Mouse (Mus musculus) neural tube, embryonic 15.5 days (tissue): ENCODE results near the gene Perp. TPM values are rescaled to one million over a fixed set of nuclear protein-coding genes. Genes with fewer than 3 reads are reported as not detected.

Experiments
- ATAC-seq: fragments of 200-750 bp; cut with Nextera tagmentation; 2 replicates; pipeline ENCODE4 v1.8.0; 2017; ENCODE audit warnings: mild to moderate bottlenecking, moderate TSS enrichment, moderate library complexity; ENCODE audit not compliant: low FRiP score
- H3K27ac ChIP-seq: fragments of 300-500 bp; sonication (generic); replicated peaks from 2 replicates; pipeline ENCODE4 v1.5.1; 2015; ENCODE audit warnings: mild to moderate bottlenecking, inconsistent platforms
- H3K27me3 ChIP-seq: fragments of 300-500 bp; sonication (generic); replicated peaks from 2 replicates; pipeline ENCODE4 v1.6.1; 2015; ENCODE audit warnings: inconsistent platforms
- H3K36me3 ChIP-seq: fragments of 300-500 bp; sonication (generic); 2 replicates; pipeline ENCODE4 v1.6.1; 2015; ENCODE audit warnings: inconsistent platforms
- H3K4me1 ChIP-seq: fragments of 300-500 bp; sonication (generic); 2 replicates; pipeline ENCODE4 v1.6.1; 2015; ENCODE audit warnings: inconsistent platforms
- H3K4me2 ChIP-seq: fragments of 300-500 bp; sonication (generic); 2 replicates; pipeline ENCODE4 v1.6.1; 2015; ENCODE audit warnings: inconsistent platforms, mild to moderate bottlenecking, moderate library complexity
- H3K4me3 ChIP-seq: fragments of 300-500 bp; sonication (generic); replicated peaks from 2 replicates; pipeline ENCODE4 v1.5.1; 2015; ENCODE audit warnings: mild to moderate bottlenecking, inconsistent platforms
- H3K9ac ChIP-seq: fragments of 300-500 bp; sonication (generic); replicated peaks from 2 replicates; pipeline ENCODE4 v1.6.1; 2015; ENCODE audit warnings: mild to moderate bottlenecking, inconsistent platforms
- H3K9me3 ChIP-seq: fragments of 300-500 bp; sonication (generic); replicated peaks from 2 replicates; pipeline ENCODE4 v1.6.1; 2016; ENCODE audit warnings: inconsistent platforms
- WGBS: fragments of 180-500 bp; shearing (Covaris S2); methylation state at CpG from one replicate; pipeline ENCODE4 v1.1.7; 2015; ENCODE audit warnings: mixed read lengths; 5-methylcytosine and 5-hydroxymethylcytosine counted together
- polyA plus RNA-seq: library from polyadenylated mRNA; unstranded; fragments of >200 nt; fragmentation: Nextera tagmentation; extraction: Ambion mirVana; gene quantifications from 2 replicates; pipeline ENCODE4 v1.2.1, GENCODE M21; 2015

The Perp gene
- polyA plus RNA-seq, 1 experiment from 2014 or later: 9.0 TPM

DNA sequence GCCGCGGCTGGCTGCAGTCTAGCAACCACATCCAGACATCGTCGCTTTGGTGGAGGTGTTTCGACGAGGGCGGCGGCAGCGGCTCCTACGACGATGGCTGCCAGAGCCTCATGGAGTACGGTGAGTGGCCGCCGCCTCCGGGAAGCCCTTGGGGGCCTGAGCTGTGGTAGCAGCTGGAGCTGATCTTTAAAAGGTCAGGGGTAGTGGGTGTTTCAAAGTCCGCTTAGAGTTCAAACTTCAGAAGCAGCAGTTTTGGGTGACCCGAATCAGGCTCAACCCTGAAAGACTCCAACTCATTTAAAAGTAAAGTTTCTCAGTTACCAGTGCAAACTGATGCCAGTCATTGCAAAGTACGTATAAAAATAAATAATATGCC lies 455 bp downstream of the Perp start:
- 6% methylated on average over 18 of the region's 18 CpGs for WGBS

DNA sequence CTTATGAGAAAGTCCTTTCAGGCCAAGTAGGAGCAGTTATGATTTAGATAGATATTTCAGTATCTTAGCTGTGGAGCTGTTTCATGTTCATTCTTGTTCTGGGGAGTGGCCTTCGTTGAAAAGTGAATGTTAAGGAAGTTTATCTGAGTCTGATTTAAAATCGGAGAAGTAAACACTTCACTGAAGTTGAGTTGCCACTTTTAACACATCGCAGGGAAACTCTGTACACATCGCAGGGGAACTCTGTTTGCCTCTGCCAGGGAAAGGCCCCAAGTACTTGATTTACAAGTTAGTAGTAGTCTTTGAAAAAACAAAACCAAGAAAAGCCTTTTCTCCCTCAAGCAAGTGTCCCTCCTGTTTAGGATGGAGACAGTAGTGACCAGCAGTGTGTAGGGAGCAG lies 891 bp downstream of the Perp start:
- Histone ChIP-seq H3K9me3 (no peaks in the 10 kb centered on the region), H3K36me3 (no peaks in the 10 kb centered on the region), H3K27me3 (peaks cover 37% of the 10 kb centered on the region), H3K9ac (no peak overlapping the region), H3K4me1 (peaks cover 8% of the 10 kb centered on the region; the same call in 1 of the 2 replicates), H3K27ac (no peak overlapping the region), H3K4me2 (0 out of 2 replicates have a peak overlapping the region, but pooled peaks have one; percentile 91), H3K4me3 (no peak overlapping the region)
- WGBS: 55% methylated on average over 4 of the region's 4 CpGs
- no peak for ATAC-seq

More for the DNA sequence above, 455 bp downstream of the Perp start:
- Histone ChIP-seq H3K4me2 (peak overlapping the region; percentile 91), H3K36me3 (no peaks in the 10 kb centered on the region), H3K27ac (no peak overlapping the region), H3K4me3 (peak overlapping the region; percentile 54), H3K9ac (peak overlapping the region; percentile 45), H3K4me1 (peaks cover 8% of the 10 kb centered on the region; the same call in 1 of the 2 replicates), H3K27me3 (peaks cover 37% of the 10 kb centered on the region), H3K9me3 (no peaks in the 10 kb centered on the region)
- ATAC-seq: no peak

DNA sequence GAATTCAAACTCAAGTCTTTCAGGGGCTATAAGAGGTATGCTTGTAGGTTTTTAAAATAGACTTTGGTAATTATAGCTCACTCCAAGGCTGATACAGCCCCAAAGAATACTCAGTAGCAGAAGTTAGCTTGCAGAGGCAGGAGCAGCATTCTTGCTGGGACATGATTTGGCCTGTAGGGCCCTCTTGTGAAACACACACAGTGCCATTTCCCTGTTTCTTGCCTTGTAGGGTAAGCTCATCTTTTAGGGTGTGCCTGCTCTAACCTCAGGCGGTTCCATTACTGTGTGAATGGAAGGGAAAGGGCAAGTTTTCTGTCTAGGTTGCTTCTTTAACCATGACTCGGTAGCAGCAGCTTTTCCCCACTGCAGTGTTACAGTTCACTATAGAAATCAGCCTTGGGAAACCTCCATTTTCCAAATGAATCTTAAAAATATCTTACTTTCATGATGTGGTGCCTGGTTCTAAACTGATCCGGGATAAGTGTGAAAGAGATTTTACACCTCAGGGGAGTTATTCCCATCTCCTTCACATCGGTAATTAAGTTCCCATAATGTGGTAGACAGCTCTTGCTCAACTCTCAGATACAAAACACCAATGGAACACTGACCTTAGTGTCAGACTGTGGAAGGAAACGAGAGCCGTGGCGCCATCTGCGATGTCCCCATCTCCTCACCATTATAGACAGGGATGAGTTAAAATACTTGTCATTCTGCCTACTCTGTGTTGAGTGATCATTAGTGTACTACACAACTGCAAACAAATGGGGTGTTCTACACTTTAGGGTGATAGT lies 1.8 kb downstream of the Perp start:
- no peak overlapping the region for H3K4me2 ChIP-seq
- no peak for ATAC-seq
- WGBS: 80% methylated on average over 8 of the region's 8 CpGs
- H3K4me3 ChIP-seq: no peak overlapping the region
- H3K9ac ChIP-seq: no peak overlapping the region
- H3K36me3 ChIP-seq: no peaks in the 10 kb centered on the region
- H3K4me1 ChIP-seq: peaks cover 8% of the 10 kb centered on the region; the same call in 1 of the 2 replicates
- peaks cover 37% of the 10 kb centered on the region for H3K27me3 ChIP-seq
- no peak overlapping the region for H3K27ac ChIP-seq
- no peaks in the 10 kb centered on the region for H3K9me3 ChIP-seq

DNA sequence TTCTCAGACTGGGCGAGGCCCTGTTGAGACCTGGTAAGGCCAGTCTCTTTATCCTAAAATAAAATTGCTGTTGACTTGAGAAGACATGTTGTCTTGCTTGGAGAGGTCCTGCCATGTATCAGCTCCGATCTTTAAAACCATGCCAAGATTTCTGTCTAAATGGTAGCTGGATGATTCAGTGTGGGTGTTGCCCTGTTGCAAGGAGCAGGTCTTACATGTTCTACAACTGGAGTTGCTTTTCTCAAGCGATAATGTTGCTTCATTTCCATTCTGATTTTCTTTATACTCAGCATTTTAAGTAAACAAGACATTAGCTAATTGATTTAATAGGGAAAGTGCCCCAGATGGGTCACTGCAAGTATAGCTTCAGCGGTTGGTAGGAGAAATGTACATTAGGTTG lies 5.4 kb downstream of the Perp start:
- Histone ChIP-seq H3K9me3 (no peaks in the 10 kb centered on the region), H3K27ac (no peak overlapping the region), H3K27me3 (peaks cover 20% of the 10 kb centered on the region), H3K36me3 (no peaks in the 10 kb centered on the region), H3K4me1 (peaks cover 2% of the 10 kb centered on the region; the same call in 1 of the 2 replicates), H3K4me3 (no peak overlapping the region), H3K4me2 (no peak overlapping the region), H3K9ac (no peak overlapping the region)
- 89% methylated on average over 4 of the region's 4 CpGs for WGBS
- ATAC-seq: no peak

DNA sequence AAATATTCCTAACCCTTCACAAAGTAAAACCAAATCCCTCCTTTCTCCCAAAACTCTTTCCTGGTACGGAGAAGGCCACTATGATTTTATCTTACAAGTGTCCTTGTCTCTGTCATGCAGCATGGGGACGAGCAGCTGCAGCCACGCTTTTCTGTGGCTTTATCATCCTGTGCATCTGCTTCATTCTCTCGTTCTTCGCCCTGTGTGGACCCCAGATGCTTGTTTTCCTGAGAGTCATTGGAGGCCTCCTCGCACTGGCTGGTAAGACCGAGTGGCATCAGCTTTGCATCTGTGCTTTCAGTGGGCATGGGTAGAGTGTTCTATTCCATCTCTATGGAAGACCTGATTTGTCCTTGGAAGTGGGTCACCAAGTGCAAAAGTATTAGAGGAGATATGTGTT lies 8.6 kb downstream of the Perp start:
- no peak for ATAC-seq
- no peaks in the 10 kb centered on the region for H3K9me3 ChIP-seq
- H3K9ac ChIP-seq: no peak overlapping the region
- no peaks in the 10 kb centered on the region for H3K4me1 ChIP-seq
- H3K36me3 ChIP-seq: no peaks in the 10 kb centered on the region
- WGBS: 93% methylated on average over 7 of the region's 7 CpGs
- H3K27ac ChIP-seq: no peak overlapping the region
- H3K4me3 ChIP-seq: no peak overlapping the region
- H3K4me2 ChIP-seq: no peak overlapping the region
- no peaks in the 10 kb centered on the region for H3K27me3 ChIP-seq

DNA sequence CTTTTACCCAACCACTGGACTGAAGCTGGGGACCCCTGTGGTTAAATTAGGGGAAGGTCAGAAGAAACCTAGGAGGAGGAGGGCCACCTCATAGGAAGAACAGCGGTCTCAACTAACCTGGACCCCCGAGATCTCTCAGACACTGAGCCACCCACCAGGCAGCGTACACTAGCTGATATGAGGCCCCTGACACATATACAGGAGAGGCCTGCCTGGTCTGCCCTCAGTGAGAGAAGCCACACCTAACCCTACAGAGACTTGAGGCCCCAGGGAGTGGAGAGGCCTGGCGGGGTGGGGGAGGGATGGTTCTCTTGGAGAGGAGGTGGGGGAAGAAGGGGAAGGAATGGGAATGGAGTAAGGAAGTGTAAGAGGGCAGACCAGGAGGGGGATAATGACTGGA lies 12.4 kb downstream of the Perp start:
- no peaks in the 10 kb centered on the region for H3K36me3 ChIP-seq
- no peaks in the 10 kb centered on the region for H3K4me1 ChIP-seq
- no peak for ATAC-seq
- H3K9me3 ChIP-seq: no peaks in the 10 kb centered on the region
- H3K27ac ChIP-seq: no peak overlapping the region
- no peak overlapping the region for H3K4me2 ChIP-seq
- 82% methylated on average over 4 of the region's 4 CpGs for WGBS
- H3K9ac ChIP-seq: no peak overlapping the region
- H3K27me3 ChIP-seq: no peaks in the 10 kb centered on the region
- H3K4me3 ChIP-seq: no peak overlapping the region

DNA sequence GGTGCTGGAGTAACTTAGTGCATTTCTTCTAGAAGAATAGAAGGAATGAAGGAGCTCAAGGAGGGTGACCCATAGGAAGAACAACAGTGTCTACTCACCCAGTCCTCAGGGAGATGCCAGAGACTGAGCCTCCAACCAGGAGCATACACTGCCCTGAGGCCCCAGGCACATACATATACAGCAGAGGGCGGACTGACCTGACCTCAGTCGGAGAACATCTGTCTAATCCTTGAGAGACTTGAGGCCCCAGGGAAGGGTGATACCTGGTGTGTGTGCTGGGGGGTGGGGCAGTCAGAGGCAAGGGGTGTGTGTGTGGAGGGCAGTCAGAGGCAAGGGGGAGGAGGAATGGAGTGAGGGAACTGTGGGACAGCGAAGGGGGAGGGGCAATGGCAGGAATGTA lies 14.8 kb downstream of the Perp start:
- H3K4me2 ChIP-seq: no peak overlapping the region
- no peak overlapping the region for H3K27ac ChIP-seq
- H3K4me1 ChIP-seq: no peaks in the 10 kb centered on the region
- WGBS: 78% methylated on average over 3 of the region's 3 CpGs
- H3K9ac ChIP-seq: no peak overlapping the region
- no peaks in the 10 kb centered on the region for H3K27me3 ChIP-seq
- ATAC-seq: no peak
- no peak overlapping the region for H3K4me3 ChIP-seq
- no peaks in the 10 kb centered on the region for H3K36me3 ChIP-seq
- H3K9me3 ChIP-seq: no peaks in the 10 kb centered on the region

DNA sequence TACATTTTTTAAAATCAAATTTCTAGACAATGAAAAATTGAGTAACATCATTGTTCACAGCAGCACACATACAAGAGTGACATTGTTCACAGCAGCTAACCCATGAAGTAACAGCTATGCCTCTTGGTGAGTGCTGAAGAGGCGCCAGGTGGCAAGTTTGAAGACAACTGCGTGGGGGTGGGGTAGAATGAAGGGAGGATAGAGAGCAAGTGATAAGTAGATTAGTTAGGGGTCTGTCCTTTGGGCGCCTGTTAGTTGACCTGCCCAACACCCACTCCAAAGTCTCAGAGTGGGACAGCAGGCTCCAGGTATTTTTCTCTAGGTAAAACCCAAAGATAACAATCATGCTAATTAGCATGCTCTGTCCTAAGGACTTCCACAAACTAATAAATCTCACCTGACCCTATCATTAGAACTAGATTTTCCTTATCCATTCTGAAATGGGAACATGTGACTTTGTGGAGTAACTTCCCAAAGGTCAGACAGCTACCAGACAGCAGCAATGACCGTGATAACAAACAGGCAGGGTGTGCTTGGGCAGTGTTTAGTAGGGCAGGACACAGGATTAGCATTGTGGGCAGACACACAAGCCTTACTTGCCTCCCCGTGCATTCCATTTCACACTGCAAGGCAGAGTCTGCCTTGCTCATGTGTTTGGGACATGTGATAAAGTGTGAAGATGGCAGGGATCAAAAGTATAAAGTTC lies 15.5 kb downstream of the Perp start:
- no peak overlapping the region for H3K4me3 ChIP-seq
- ATAC-seq: no peak
- no peak overlapping the region for H3K9ac ChIP-seq
- H3K36me3 ChIP-seq: no peaks in the 10 kb centered on the region
- 77% methylated on average over 5 of the region's 5 CpGs for WGBS
- no peak overlapping the region for H3K27ac ChIP-seq
- no peak overlapping the region for H3K4me2 ChIP-seq
- H3K27me3 ChIP-seq: no peaks in the 10 kb centered on the region
- no peaks in the 10 kb centered on the region for H3K9me3 ChIP-seq
- no peaks in the 10 kb centered on the region for H3K4me1 ChIP-seq

DNA sequence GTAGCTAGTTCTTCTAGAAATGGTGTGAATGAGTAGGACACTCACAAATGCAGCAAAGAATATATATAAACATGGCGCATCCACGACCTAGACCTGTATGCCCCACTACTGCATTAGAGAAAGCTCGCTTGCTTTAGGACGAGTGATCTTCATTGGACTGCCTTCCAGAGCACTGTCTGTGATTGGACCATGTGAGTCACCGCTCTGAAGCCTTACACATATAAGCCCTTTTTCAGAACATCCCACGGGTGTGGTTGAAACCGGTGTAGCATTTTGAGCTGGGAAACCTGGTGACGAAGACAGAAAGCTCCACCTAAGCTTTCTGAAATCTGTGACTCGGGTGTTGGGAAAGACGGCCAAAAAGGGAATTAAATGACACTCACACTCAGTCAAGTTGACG lies 16.0 kb downstream of the Perp start:
- no peaks in the 10 kb centered on the region for H3K36me3 ChIP-seq
- H3K4me2 ChIP-seq: no peak overlapping the region
- no peak overlapping the region for H3K27ac ChIP-seq
- no peaks in the 10 kb centered on the region for H3K27me3 ChIP-seq
- no peaks in the 10 kb centered on the region for H3K4me1 ChIP-seq
- no peak overlapping the region for H3K9ac ChIP-seq
- no peaks in the 10 kb centered on the region for H3K9me3 ChIP-seq
- no peak overlapping the region for H3K4me3 ChIP-seq
- WGBS: 87% methylated on average over 11 of the region's 11 CpGs
- ATAC-seq: no peak

DNA sequence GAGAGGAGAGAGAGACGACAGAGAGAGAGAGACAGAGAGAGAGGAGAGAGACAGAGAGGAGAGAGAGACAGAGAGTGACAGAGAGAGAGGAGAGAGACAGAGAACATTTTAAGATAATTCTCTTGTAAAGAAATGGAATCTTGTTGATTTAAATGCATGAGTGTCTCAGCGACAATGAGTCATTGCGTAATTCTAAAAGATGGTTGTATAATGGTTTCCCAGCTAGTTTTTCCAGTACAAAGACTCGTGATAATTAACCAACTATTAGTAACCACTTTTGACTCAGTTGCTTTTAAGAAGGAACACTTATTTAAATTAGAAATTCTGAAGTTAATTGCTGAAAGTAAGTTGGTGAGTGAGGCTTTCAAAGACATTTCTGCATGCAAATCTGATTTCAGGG lies 16.6 kb downstream of the Perp start:
- Histone ChIP-seq H3K9ac (no peak overlapping the region), H3K4me2 (no peak overlapping the region), H3K27ac (no peak overlapping the region), H3K4me1 (no peaks in the 10 kb centered on the region), H3K9me3 (no peaks in the 10 kb centered on the region), H3K27me3 (no peaks in the 10 kb centered on the region), H3K4me3 (no peak overlapping the region), H3K36me3 (no peaks in the 10 kb centered on the region)
- 79% methylated on average over 4 of the region's 4 CpGs for WGBS
- ATAC-seq: no peak

DNA sequence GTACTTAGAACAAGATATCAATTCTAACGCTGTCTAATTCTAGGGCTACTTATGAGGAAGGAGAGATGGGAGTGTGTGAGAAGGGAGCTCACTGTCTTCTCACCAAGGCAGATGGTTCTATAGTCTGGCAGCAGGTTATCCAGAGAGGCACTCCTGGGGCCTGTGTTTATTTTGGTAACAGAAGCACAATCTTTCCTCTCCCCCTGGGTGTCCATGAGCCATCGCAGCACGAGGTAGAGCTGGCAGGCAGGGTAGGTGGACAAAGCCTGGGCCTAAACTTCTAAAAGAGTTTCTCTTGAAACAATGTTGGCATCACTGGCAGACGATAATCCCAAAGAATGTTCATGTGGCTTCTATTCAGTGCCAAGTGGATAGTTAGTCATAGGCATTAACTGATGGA lies 18.5 kb downstream of the Perp start:
- no peak overlapping the region for H3K9ac ChIP-seq
- H3K4me3 ChIP-seq: no peak overlapping the region
- H3K4me1 ChIP-seq: no peaks in the 10 kb centered on the region
- H3K9me3 ChIP-seq: no peaks in the 10 kb centered on the region
- no peaks in the 10 kb centered on the region for H3K36me3 ChIP-seq
- no peak for ATAC-seq
- no peak overlapping the region for H3K4me2 ChIP-seq
- H3K27me3 ChIP-seq: no peaks in the 10 kb centered on the region
- H3K27ac ChIP-seq: no peak overlapping the region
- 83% methylated on average over 4 of the region's 4 CpGs for WGBS

DNA sequence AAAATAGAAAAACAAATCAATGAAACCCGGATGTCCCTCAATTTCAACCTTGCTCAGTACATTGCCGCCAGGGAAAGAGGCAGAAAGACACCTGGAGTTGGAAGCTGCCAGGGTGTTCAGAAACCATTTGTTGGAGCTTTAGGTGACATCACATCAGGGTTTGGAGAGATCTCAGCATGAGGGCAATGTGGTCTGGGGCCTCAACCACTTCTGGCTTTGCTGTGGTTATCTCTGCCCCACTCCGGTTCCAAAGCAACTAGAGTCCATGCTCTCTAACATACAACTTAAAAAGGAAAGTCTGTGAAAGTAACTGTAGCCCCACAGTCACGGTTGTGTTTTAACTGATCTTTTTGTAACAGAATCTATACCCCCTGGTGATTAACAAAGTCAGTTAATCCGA lies 19.9 kb downstream of the Perp start:
- H3K9me3 ChIP-seq: no peaks in the 10 kb centered on the region
- no peak overlapping the region for H3K4me3 ChIP-seq
- 59% methylated on average over 5 of the region's 5 CpGs for WGBS
- H3K36me3 ChIP-seq: no peaks in the 10 kb centered on the region
- no peaks in the 10 kb centered on the region for H3K4me1 ChIP-seq
- ATAC-seq: no peak
- H3K4me2 ChIP-seq: no peak overlapping the region
- no peak overlapping the region for H3K9ac ChIP-seq
- no peaks in the 10 kb centered on the region for H3K27me3 ChIP-seq
- H3K27ac ChIP-seq: no peak overlapping the region
